Mouse (Mus musculus) liver, adult 2 months (tissue): Measurements from ENCODE around the gene Dock9.

Experiments
- CTCF ChIP-seq: fragments of 200-500 bp; IDR thresholded peaks from 2 replicates; pipeline ENCODE4 v1.5.1; 2011; ENCODE audit warnings: low read depth, low read length, control low read depth
- POLR2A ChIP-seq: fragments of 200-500 bp; IDR thresholded peaks from 2 replicates; pipeline ENCODE4 v1.6.1; 2011; ENCODE audit warnings: low read length, control low read depth; ENCODE audit not compliant: insufficient read depth; ENCODE audit errors: extremely low read depth

GRCm38 (mm10) chr14:121798411-121798799, 768 bp upstream of the Dock9 start:
- TF ChIP-seq CTCF (no peak), POLR2A (peak; percentile 77; the same call in 1 of the 2 replicates)
